Mouse (Mus musculus) neural tube, embryonic 12.5 days (tissue): ENCODE data around the gene H2-Ab1. TPM values are rescaled to one million over a fixed set of nuclear protein-coding genes. Genes with fewer than 3 reads are reported as not detected.

ENCODE experiments used
- ATAC-seq: fragments of 200-750 bp; cut with Nextera tagmentation; 2 replicates; pipeline ENCODE4 v1.8.0; 2017; ENCODE audit warnings: low read depth, mild to moderate bottlenecking, moderate TSS enrichment, moderate library complexity; ENCODE audit not compliant: low FRiP score
- H3K27ac ChIP-seq: fragments of 300-500 bp; sonication (generic); 2 replicates; pipeline ENCODE4 v1.5.1; 2016
- H3K27me3 ChIP-seq: fragments of 300-500 bp; sonication (generic); replicated peaks from 2 replicates; pipeline ENCODE4 v1.6.1; 2016; ENCODE audit warnings: mild to moderate bottlenecking
- H3K36me3 ChIP-seq: fragments of 300-500 bp; sonication (generic); 2 replicates; pipeline ENCODE4 v1.6.1; 2016; ENCODE audit warnings: mild to moderate bottlenecking
- H3K4me1 ChIP-seq: fragments of 300-500 bp; sonication (generic); 2 replicates; pipeline ENCODE4 v1.6.1; 2016
- H3K4me2 ChIP-seq: fragments of 300-500 bp; sonication (generic); replicated peaks from 2 replicates; pipeline ENCODE4 v1.6.1; 2016; ENCODE audit warnings: mild to moderate bottlenecking
- H3K4me3 ChIP-seq: fragments of 300-500 bp; sonication (generic); 2 replicates; pipeline ENCODE4 v1.5.1; 2016
- H3K9ac ChIP-seq: fragments of 300-500 bp; sonication (generic); 2 replicates; pipeline ENCODE4 v1.6.1; 2016; ENCODE audit warnings: mild to moderate bottlenecking
- H3K9me3 ChIP-seq: fragments of 300-500 bp; sonication (generic); 2 replicates; pipeline ENCODE4 v1.6.1; 2016; ENCODE audit warnings: mild to moderate bottlenecking
- WGBS: fragments of 180-500 bp; shearing (Covaris S2); methylation state at CpG from one replicate; pipeline ENCODE4 v1.1.7; 2016; 5-methylcytosine and 5-hydroxymethylcytosine counted together
- polyA plus RNA-seq: library from polyadenylated mRNA; unstranded; fragments of >200 nt; fragmentation: Nextera tagmentation; extraction: Ambion mirVana; gene quantifications from 2 replicates; pipeline ENCODE4 v1.2.1, GENCODE M21; 2016

Gene H2-Ab1
- polyA plus RNA-seq, 1 experiment from 2014 or later, result 1.6 TPM

DNA sequence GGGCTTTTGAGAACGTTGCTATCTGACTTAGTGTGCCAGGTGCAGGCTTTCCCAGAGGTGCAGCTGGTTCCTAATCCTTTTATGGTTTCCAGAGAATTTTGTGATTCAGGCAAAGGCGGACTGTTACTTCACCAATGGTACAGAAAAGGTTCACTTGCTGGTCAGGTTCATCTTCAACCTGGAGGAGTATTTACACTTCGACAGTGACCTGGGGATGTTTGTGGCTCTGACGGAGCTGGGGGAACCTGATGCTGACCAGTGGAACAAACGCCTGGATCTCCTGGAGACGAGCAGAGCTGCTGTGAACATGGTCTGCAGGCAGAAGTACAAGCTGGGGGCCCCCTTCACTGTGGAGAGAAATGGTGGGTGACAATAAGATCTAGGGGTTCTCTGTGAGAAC is 16.6 kb upstream of the H2-Ab1 start:
- no peak overlapping the region for H3K4me3 ChIP-seq
- no peaks in the 10 kb centered on the region for H3K4me1 ChIP-seq
- no peak overlapping the region for H3K4me2 ChIP-seq
- ATAC-seq, result no peak
- no peaks in the 10 kb centered on the region for H3K27me3 ChIP-seq
- 86% methylated on average over 6 of the region's 6 CpGs for WGBS
- no peaks in the 10 kb centered on the region for H3K36me3 ChIP-seq
- H3K27ac ChIP-seq, result no peak overlapping the region
- H3K9ac ChIP-seq, result no peak overlapping the region
- H3K9me3 ChIP-seq, result no peaks in the 10 kb centered on the region

DNA sequence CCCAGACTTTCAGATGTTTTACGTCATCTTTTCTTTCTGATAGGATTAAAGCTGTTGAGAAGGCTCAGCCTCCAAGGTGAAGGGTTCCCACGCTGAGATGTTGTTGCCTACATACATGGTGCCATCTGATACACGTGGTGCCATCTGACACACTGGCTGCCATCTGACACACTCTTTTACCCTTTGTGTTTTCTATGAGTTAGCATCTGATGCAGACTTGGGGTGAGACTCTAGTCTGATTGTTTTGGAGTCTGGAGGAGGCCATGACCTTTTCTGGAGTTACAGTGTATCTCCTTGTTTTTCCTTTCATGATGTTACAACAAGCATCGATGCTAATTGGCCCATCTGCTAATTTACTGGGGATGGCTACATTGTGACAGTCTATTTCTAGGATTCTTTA is 12.8 kb upstream of the H2-Ab1 start:
- Histone ChIP-seq H3K4me3 (no peak overlapping the region), H3K27ac (no peak overlapping the region), H3K4me1 (no peaks in the 10 kb centered on the region), H3K27me3 (no peaks in the 10 kb centered on the region), H3K9me3 (no peaks in the 10 kb centered on the region), H3K4me2 (no peak overlapping the region), H3K9ac (no peak overlapping the region), H3K36me3 (no peaks in the 10 kb centered on the region)
- 75% methylated on average over 4 of the region's 4 CpGs for WGBS
- no peak for ATAC-seq

- H3K4me1 ChIP-seq, result no peaks in the 10 kb centered on the region
- no peak overlapping the region for H3K4me2 ChIP-seq
- H3K9ac ChIP-seq, result no peak overlapping the region
- no peaks in the 10 kb centered on the region for H3K36me3 ChIP-seq
- H3K4me3 ChIP-seq, result no peak overlapping the region
- no peak for ATAC-seq
- no peaks in the 10 kb centered on the region for H3K27me3 ChIP-seq
- 84% methylated on average over 3 of the region's 3 CpGs for WGBS
- no peak overlapping the region for H3K27ac ChIP-seq
- no peaks in the 10 kb centered on the region for H3K9me3 ChIP-seq
Measured at GRCm38 (mm10) chr17:34247047-34247446, 10.4 kb upstream of the H2-Ab1 start.

- Histone ChIP-seq H3K9ac (no peak overlapping the region), H3K4me1 (no peaks in the 10 kb centered on the region), H3K4me2 (no peak overlapping the region), H3K36me3 (no peaks in the 10 kb centered on the region), H3K27me3 (no peaks in the 10 kb centered on the region), H3K9me3 (no peaks in the 10 kb centered on the region), H3K27ac (no peak overlapping the region), H3K4me3 (no peak overlapping the region)
- ATAC-seq, result no peak
- WGBS, result 69% methylated on average over 2 of the region's 2 CpGs
Measured at GRCm38 (mm10) chr17:34248764-34249163, 8.7 kb upstream of the H2-Ab1 start.

DNA sequence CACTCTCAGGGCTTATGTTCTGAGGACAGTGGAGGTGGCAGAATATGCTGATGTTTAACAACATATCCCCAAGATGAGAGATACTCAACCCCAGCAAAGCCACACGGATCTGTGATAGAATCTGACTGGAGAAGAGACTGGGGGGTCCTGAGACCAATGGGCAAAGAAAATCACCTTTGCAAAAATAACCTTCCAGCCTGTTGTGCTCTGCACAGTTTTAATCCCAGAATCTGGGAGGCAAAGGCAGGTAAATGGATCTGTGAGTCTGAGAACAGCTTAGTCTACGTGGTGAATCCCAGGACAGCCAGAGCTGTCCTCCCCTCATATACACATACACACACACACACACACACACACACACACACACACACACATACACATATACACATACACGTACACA is 8.1 kb upstream of the H2-Ab1 start:
- no peak for ATAC-seq
- 45% methylated on average over 3 of the region's 3 CpGs for WGBS
- H3K4me3 ChIP-seq, result no peak overlapping the region
- H3K36me3 ChIP-seq, result no peaks in the 10 kb centered on the region
- H3K4me2 ChIP-seq, result no peak overlapping the region
- no peaks in the 10 kb centered on the region for H3K27me3 ChIP-seq
- no peaks in the 10 kb centered on the region for H3K4me1 ChIP-seq
- no peak overlapping the region for H3K9ac ChIP-seq
- H3K9me3 ChIP-seq, result no peaks in the 10 kb centered on the region
- H3K27ac ChIP-seq, result no peak overlapping the region

- no peaks in the 10 kb centered on the region for H3K4me1 ChIP-seq
- no peak overlapping the region for H3K9ac ChIP-seq
- H3K4me2 ChIP-seq, result no peak overlapping the region
- H3K4me3 ChIP-seq, result no peak overlapping the region
- no peaks in the 10 kb centered on the region for H3K36me3 ChIP-seq
- no peak overlapping the region for H3K27ac ChIP-seq
- no peak for ATAC-seq
- WGBS, result 22% methylated on average over 4 of the region's 4 CpGs
- no peaks in the 10 kb centered on the region for H3K9me3 ChIP-seq
- no peaks in the 10 kb centered on the region for H3K27me3 ChIP-seq
Measured at GRCm38 (mm10) chr17:34249878-34250277, 7.6 kb upstream of the H2-Ab1 start.

GRCm38 (mm10) chr17:34251666-34252065 is 5.8 kb upstream of the H2-Ab1 start:
- ATAC-seq, result no peak
- no peak overlapping the region for H3K4me2 ChIP-seq
- no peak overlapping the region for H3K4me3 ChIP-seq
- H3K9me3 ChIP-seq, result no peaks in the 10 kb centered on the region
- H3K27me3 ChIP-seq, result no peaks in the 10 kb centered on the region
- H3K4me1 ChIP-seq, result no peaks in the 10 kb centered on the region
- no peaks in the 10 kb centered on the region for H3K36me3 ChIP-seq
- WGBS, result 55% methylated on average over 4 of the region's 4 CpGs
- no peak overlapping the region for H3K9ac ChIP-seq
- H3K27ac ChIP-seq, result no peak overlapping the region

- no peaks in the 10 kb centered on the region for H3K27me3 ChIP-seq
- WGBS, result 80% methylated on average over 5 of the region's 5 CpGs
- no peak overlapping the region for H3K9ac ChIP-seq
Measured at GRCm38 (mm10) chr17:34256501-34256900, 988 bp upstream of the H2-Ab1 start.

DNA sequence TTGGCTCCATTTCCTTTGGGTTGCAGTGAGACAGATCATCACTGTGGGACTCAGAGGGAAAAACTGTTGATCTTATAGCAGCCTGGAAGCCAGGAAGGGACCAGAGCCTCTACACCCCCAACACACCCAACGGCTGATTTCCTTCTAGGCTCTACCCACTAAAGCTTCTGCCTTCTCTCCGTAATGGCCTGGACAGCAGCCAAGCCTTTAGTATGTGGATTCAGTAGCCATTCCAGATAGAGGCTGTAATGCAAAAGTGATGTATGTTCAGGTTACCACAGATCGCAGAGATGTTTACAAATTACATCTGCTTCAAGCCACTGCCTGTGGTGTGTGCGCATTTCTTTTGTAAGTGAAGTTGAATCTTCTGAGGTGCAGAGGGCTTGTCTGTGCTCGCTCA is 3.1 kb downstream of the H2-Ab1 start:
- peaks cover 20% of the 10 kb centered on the region for H3K4me1 ChIP-seq
- H3K4me3 ChIP-seq, result no peak overlapping the region
- no peak for ATAC-seq
- H3K9ac ChIP-seq, result no peak overlapping the region
- H3K4me2 ChIP-seq, result no peak overlapping the region
- no peaks in the 10 kb centered on the region for H3K9me3 ChIP-seq
- peaks cover 15% of the 10 kb centered on the region for H3K27me3 ChIP-seq
- H3K27ac ChIP-seq, result no peak overlapping the region
- H3K36me3 ChIP-seq, result no peaks in the 10 kb centered on the region
- WGBS, result 85% methylated on average over 5 of the region's 5 CpGs

More at GRCm38 (mm10) chr17:34256501-34256900, 988 bp upstream of the H2-Ab1 start:
- ATAC-seq, result no peak
- H3K4me1 ChIP-seq, result no peaks in the 10 kb centered on the region
- no peak overlapping the region for H3K4me2 ChIP-seq
- no peaks in the 10 kb centered on the region for H3K36me3 ChIP-seq
- no peak overlapping the region for H3K27ac ChIP-seq
- no peaks in the 10 kb centered on the region for H3K9me3 ChIP-seq
- no peak overlapping the region for H3K4me3 ChIP-seq

DNA sequence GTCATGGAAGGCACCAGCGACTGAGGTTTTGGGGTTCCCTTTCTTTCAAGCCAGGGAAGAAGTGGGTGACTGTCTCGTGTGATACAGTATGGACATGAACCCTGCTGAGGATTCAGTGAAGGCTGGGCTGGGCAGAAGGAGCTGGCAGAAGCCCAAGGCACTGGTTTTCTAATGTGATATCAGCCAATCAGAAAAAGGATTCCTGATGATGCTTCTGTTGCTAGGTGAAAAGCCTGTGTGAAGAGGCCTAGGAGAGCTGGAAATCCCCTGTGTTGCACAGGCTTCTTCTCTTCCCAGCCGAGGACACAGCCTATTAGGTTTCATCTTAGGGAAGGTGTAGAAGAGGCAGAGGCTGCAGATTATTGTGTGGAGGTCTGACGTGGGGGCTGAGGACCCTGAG is 4.0 kb downstream of the H2-Ab1 start:
- peak; percentile 52 for ATAC-seq
- Histone ChIP-seq H3K9me3 (no peaks in the 10 kb centered on the region), H3K36me3 (no peaks in the 10 kb centered on the region), H3K4me3 (no peak overlapping the region), H3K27me3 (peaks cover 16% of the 10 kb centered on the region), H3K27ac (no peak overlapping the region), H3K9ac (no peak overlapping the region), H3K4me1 (peaks cover 20% of the 10 kb centered on the region), H3K4me2 (no peak overlapping the region)
- WGBS, result 30% methylated on average over 4 of the region's 4 CpGs

- peak; percentile 71 for ATAC-seq
- peaks cover 20% of the 10 kb centered on the region for H3K4me1 ChIP-seq
- no peaks in the 10 kb centered on the region for H3K9me3 ChIP-seq
- H3K36me3 ChIP-seq, result no peaks in the 10 kb centered on the region
- no peak overlapping the region for H3K27ac ChIP-seq
- H3K4me2 ChIP-seq, result peak overlapping the region; percentile 98
- H3K9ac ChIP-seq, result 0 out of 2 replicates have a peak overlapping the region, but pooled peaks have one; percentile 33
- H3K4me3 ChIP-seq, result peak overlapping the region; percentile 41
- H3K27me3 ChIP-seq, result peaks cover 16% of the 10 kb centered on the region
- under 1% methylated on average over 8 of the region's 8 CpGs for WGBS
Measured at GRCm38 (mm10) chr17:34263068-34263467, 5.6 kb downstream of the H2-Ab1 start.

DNA sequence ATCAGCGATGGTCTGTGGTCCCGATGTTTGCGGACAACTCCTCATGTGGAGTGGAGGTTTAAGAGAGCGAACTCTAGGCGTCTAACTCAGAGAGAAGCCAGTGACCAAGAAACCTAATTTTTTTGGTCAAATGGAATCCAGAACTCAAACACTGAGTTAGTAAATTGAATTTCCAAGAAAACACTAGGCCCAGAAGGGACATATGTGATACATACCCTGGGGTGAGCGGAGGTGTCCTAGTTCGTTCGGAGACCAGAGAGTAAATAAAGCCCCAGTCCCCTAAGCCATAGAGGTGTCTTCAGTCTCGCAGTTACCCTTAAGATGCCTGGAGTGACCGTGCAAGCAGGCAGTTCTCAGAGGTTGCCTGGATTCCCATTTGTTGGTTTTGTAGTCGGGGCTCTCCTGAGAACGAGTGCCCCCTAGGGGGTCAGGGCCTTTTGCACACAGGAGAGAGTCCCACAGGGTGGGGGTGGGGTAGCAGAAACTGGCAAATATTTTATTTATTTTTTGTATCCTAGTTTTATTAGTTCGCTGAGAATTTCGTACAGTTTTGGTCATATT is 6.4 kb downstream of the H2-Ab1 start:
- ATAC-seq, result no peak
- H3K36me3 ChIP-seq, result no peaks in the 10 kb centered on the region
- WGBS, result 5% methylated on average over 14 of the region's 14 CpGs
- H3K4me2 ChIP-seq, result peak overlapping the region; percentile 98
- peaks cover 16% of the 10 kb centered on the region for H3K27me3 ChIP-seq
- H3K27ac ChIP-seq, result no peak overlapping the region
- H3K4me1 ChIP-seq, result peaks cover 20% of the 10 kb centered on the region
- no peaks in the 10 kb centered on the region for H3K9me3 ChIP-seq
- no peak overlapping the region for H3K9ac ChIP-seq
- H3K4me3 ChIP-seq, result peak overlapping the region; percentile 51
